Mouse (Mus musculus) embryonic facial prominence, embryonic 14.5 days (tissue): ENCODE data around the gene Baiap2. TPM values are rescaled to one million over a fixed set of nuclear protein-coding genes. Genes with fewer than 3 reads are reported as not detected.

ENCODE experiments used
- ATAC-seq: fragments of 200-750 bp; cut with Nextera tagmentation; 2 replicates; pipeline ENCODE4 v1.8.0; 2017; ENCODE audit warnings: low read depth, moderate number of reproducible peaks, moderate TSS enrichment
- DNase-seq: peaks from one replicate; pipeline ENCODE4 v3.0.0-alpha.2; 2015; ENCODE audit warnings: low spot score
- H3K27ac ChIP-seq: fragments of 300-500 bp; sonication (generic); replicated peaks from 2 replicates; pipeline ENCODE4 v1.5.1; 2014; ENCODE audit warnings: low read depth, mild to moderate bottlenecking, low read length, moderate library complexity
- H3K27me3 ChIP-seq: fragments of 300-500 bp; sonication (generic); replicated peaks from 2 replicates; pipeline ENCODE4 v1.6.1; 2014; ENCODE audit warnings: low read length; ENCODE audit not compliant: control insufficient read depth, insufficient read depth
- H3K36me3 ChIP-seq: fragments of 300-500 bp; sonication (generic); 2 replicates; pipeline ENCODE4 v1.6.1; 2014; ENCODE audit warnings: low read length, mixed read lengths; ENCODE audit not compliant: control insufficient read depth, insufficient read depth
- H3K4me1 ChIP-seq: fragments of 300-500 bp; sonication (generic); 2 replicates; pipeline ENCODE4 v1.6.1; 2014; ENCODE audit warnings: antibody characterized with exemption, low read length; ENCODE audit not compliant: control insufficient read depth, insufficient read depth
- H3K4me2 ChIP-seq: fragments of 300-500 bp; sonication (generic); 2 replicates; pipeline ENCODE4 v1.6.1; 2014; ENCODE audit warnings: low read depth, mild to moderate bottlenecking, low read length, moderate library complexity, mixed read lengths
- H3K4me3 ChIP-seq: fragments of 300-500 bp; sonication (generic); 2 replicates; pipeline ENCODE4 v1.5.1; 2014; ENCODE audit warnings: low read depth, mild to moderate bottlenecking, low read length
- H3K9ac ChIP-seq: fragments of 300-500 bp; sonication (generic); 2 replicates; pipeline ENCODE4 v1.6.1; 2014; ENCODE audit warnings: low read depth, mild to moderate bottlenecking, low read length, moderate library complexity, mixed read lengths
- H3K9me3 ChIP-seq: fragments of 300-500 bp; sonication (generic); 2 replicates; pipeline ENCODE4 v1.6.1; 2016; ENCODE audit warnings: low read length; ENCODE audit not compliant: control insufficient read depth
- WGBS: fragments of 180-500 bp; shearing (Covaris S2); extraction: QIAGEN DNeasy Blood & Tissue Kit; methylation state at CpG from one replicate; pipeline ENCODE4 v1.1.7; 2014; 5-methylcytosine and 5-hydroxymethylcytosine counted together
- polyA plus RNA-seq: library from polyadenylated mRNA; unstranded; fragments of >200 nt; fragmentation: Nextera tagmentation; extraction: Ambion mirVana; gene quantifications from 2 replicates; pipeline ENCODE4 v1.2.1, GENCODE M21; 2014

The Baiap2 gene
- polyA plus RNA-seq, 1 experiment from 2014 or later = 26.5 TPM

GRCm38 (mm10) chr11:119981769-119982168 lies 39.2 kb downstream of the Baiap2 start:
- DNase-seq = no peak
- ATAC-seq = no peak
- H3K9me3 ChIP-seq = no peaks in the 10 kb centered on the region
- H3K4me2 ChIP-seq = no peak overlapping the region
- H3K27me3 ChIP-seq = no peaks in the 10 kb centered on the region
- WGBS = 67% methylated on average over 3 of the region's 3 CpGs
- H3K4me1 ChIP-seq = no peaks in the 10 kb centered on the region
- 0 out of 2 replicates have a peak, but pooled peaks cover 6% of the 10 kb centered on the region for H3K36me3 ChIP-seq
- no peak overlapping the region for H3K27ac ChIP-seq
- no peak overlapping the region for H3K4me3 ChIP-seq
- H3K9ac ChIP-seq = no peak overlapping the region

GRCm38 (mm10) chr11:119982236-119982635 lies 39.7 kb downstream of the Baiap2 start:
- Histone ChIP-seq H3K9ac (no peak overlapping the region), H3K36me3 (0 out of 2 replicates have a peak, but pooled peaks cover 6% of the 10 kb centered on the region), H3K4me3 (no peak overlapping the region), H3K27me3 (no peaks in the 10 kb centered on the region), H3K4me2 (no peak overlapping the region), H3K27ac (no peak overlapping the region), H3K9me3 (no peaks in the 10 kb centered on the region), H3K4me1 (no peaks in the 10 kb centered on the region)
- ATAC-seq (no peak), DNase-seq (no peak)
- WGBS = 91% methylated on average over 3 of the region's 3 CpGs

GRCm38 (mm10) chr11:119983151-119983550 lies 40.6 kb downstream of the Baiap2 start:
- Histone ChIP-seq H3K4me1 (no peaks in the 10 kb centered on the region), H3K4me2 (no peak overlapping the region), H3K27ac (no peak overlapping the region), H3K27me3 (no peaks in the 10 kb centered on the region), H3K36me3 (0 out of 2 replicates have a peak, but pooled peaks cover 6% of the 10 kb centered on the region), H3K9me3 (no peaks in the 10 kb centered on the region), H3K9ac (no peak overlapping the region), H3K4me3 (no peak overlapping the region)
- 92% methylated on average over 2 of the region's 2 CpGs for WGBS
- DNase-seq (no peak), ATAC-seq (no peak)

GRCm38 (mm10) chr11:119986751-119987425 lies 44.3 kb downstream of the Baiap2 start:
- H3K4me1 ChIP-seq = peaks cover 29% of the 10 kb centered on the region
- no peak overlapping the region for H3K4me2 ChIP-seq
- H3K9me3 ChIP-seq = no peaks in the 10 kb centered on the region
- ATAC-seq = no peak
- no peak overlapping the region for H3K27ac ChIP-seq
- DNase-seq = no peak
- H3K9ac ChIP-seq = no peak overlapping the region
- 82% methylated on average over 8 of the region's 9 CpGs for WGBS
- H3K27me3 ChIP-seq = no peaks in the 10 kb centered on the region
- 0 out of 2 replicates have a peak, but pooled peaks cover 3% of the 10 kb centered on the region for H3K36me3 ChIP-seq
- H3K4me3 ChIP-seq = no peak overlapping the region

GRCm38 (mm10) chr11:119987876-119988275 lies 45.3 kb downstream of the Baiap2 start:
- Histone ChIP-seq H3K4me2 (no peak overlapping the region), H3K36me3 (0 out of 2 replicates have a peak, but pooled peaks cover 3% of the 10 kb centered on the region), H3K9me3 (no peaks in the 10 kb centered on the region), H3K9ac (no peak overlapping the region), H3K4me1 (peaks cover 29% of the 10 kb centered on the region), H3K27ac (no peak overlapping the region), H3K27me3 (no peaks in the 10 kb centered on the region), H3K4me3 (no peak overlapping the region)
- 81% methylated on average over 7 of the region's 7 CpGs for WGBS
- DNase-seq (no peak), ATAC-seq (no peak)

GRCm38 (mm10) chr11:119988391-119988790 lies 45.8 kb downstream of the Baiap2 start:
- 86% methylated on average over 7 of the region's 7 CpGs for WGBS
- ATAC-seq = no peak
- H3K27ac ChIP-seq = peak overlapping the region; percentile 70
- no peak for DNase-seq
- H3K9me3 ChIP-seq = no peaks in the 10 kb centered on the region
- 0 out of 2 replicates have a peak, but pooled peaks cover 3% of the 10 kb centered on the region for H3K36me3 ChIP-seq
- H3K4me1 ChIP-seq = peaks cover 29% of the 10 kb centered on the region
- no peaks in the 10 kb centered on the region for H3K27me3 ChIP-seq
- H3K9ac ChIP-seq = no peak overlapping the region
- H3K4me2 ChIP-seq = no peak overlapping the region
- no peak overlapping the region for H3K4me3 ChIP-seq

- peak; percentile 88 for ATAC-seq
Observed at GRCm38 (mm10) chr11:119989115-119989564, 46.6 kb downstream of the Baiap2 start.

GRCm38 (mm10) chr11:119990658-119991337 lies 48.2 kb downstream of the Baiap2 start:
- H3K36me3 ChIP-seq = peaks cover 17% of the 10 kb centered on the region
- H3K4me3 ChIP-seq = no peak overlapping the region
- H3K27ac ChIP-seq = no peak overlapping the region
- H3K27me3 ChIP-seq = no peaks in the 10 kb centered on the region
- no peak overlapping the region for H3K9ac ChIP-seq
- no peaks in the 10 kb centered on the region for H3K9me3 ChIP-seq
- DNase-seq = peak; percentile 30
- no peak for ATAC-seq
- 49% methylated on average over 10 of the region's 10 CpGs for WGBS
- peaks cover 29% of the 10 kb centered on the region for H3K4me1 ChIP-seq
- H3K4me2 ChIP-seq = peak overlapping the region; percentile 29

More at GRCm38 (mm10) chr11:119989115-119989564, 46.6 kb downstream of the Baiap2 start:
- H3K9ac ChIP-seq = peak overlapping the region; percentile 16; the same call in 1 of the 2 replicates
- peak overlapping the region; percentile 70 for H3K27ac ChIP-seq
- DNase-seq = peak; percentile 93
- WGBS = 22% methylated on average over 10 of the region's 10 CpGs
- H3K4me3 ChIP-seq = no peak overlapping the region
- H3K27me3 ChIP-seq = no peaks in the 10 kb centered on the region
- H3K4me2 ChIP-seq = no peak overlapping the region
- H3K4me1 ChIP-seq = peaks cover 29% of the 10 kb centered on the region
- peaks cover 4% of the 10 kb centered on the region; the same call in 1 of the 2 replicates for H3K36me3 ChIP-seq
- no peaks in the 10 kb centered on the region for H3K9me3 ChIP-seq
